Mouse (Mus musculus) C2C12 (cell line): Measurements from ENCODE around the gene Tspan32.

Source experiments
- CEBPB ChIP-seq: IDR thresholded peaks from one replicate; pipeline ENCODE4 v1.6.1; 2011; ENCODE audit warnings: low read depth, mild to moderate bottlenecking, control low read depth, moderate library complexity
- CTCF ChIP-seq: IDR thresholded peaks from one replicate; pipeline ENCODE4 v1.5.1; 2011; ENCODE audit not compliant: control insufficient read depth, insufficient read depth, insufficient read length
- MAX ChIP-seq: IDR thresholded peaks from one replicate; pipeline ENCODE4 v1.6.1; 2011; ENCODE audit warnings: mild to moderate bottlenecking, control low read depth
- MYOD1 ChIP-seq: IDR thresholded peaks from one replicate; pipeline ENCODE4 v1.6.1; 2011; ENCODE audit warnings: low read depth; ENCODE audit not compliant: control insufficient read depth, insufficient read length
- MYOG ChIP-seq: IDR thresholded peaks from one replicate; pipeline ENCODE4 v1.6.1; 2011; ENCODE audit not compliant: control insufficient read depth, insufficient read length; ENCODE audit errors: extremely low read depth
- USF1 ChIP-seq: IDR thresholded peaks from one replicate; pipeline ENCODE4 v1.6.1; 2011; ENCODE audit warnings: low read depth, mild to moderate bottlenecking, control low read depth, moderate library complexity

GRCm38 (mm10) chr7:143055001-143055400 lies 50.2 kb downstream of the Tspan32 start:
- no peak for TF ChIP-seq CTCF
- no peak for TF ChIP-seq USF1
- TF ChIP-seq MAX, result no peak
- TF ChIP-seq MYOG, result no peak
- TF ChIP-seq MYOD1, result no peak
- no peak for TF ChIP-seq CEBPB
